Mouse (Mus musculus) CH12.LX (cell line): ENCODE measurements at regions not wholly inside any gene's neighbourhood (a gene's known extent, or its start where the extent isn't known, plus 50 kb on each side); places are given as distances from the start of the nearest gene placed in this dataset.

ENCODE experiments used
- BHLHE40 ChIP-seq: IDR thresholded peaks from 2 replicates; pipeline ENCODE4 v1.6.1; 2011; ENCODE audit warnings: mild to moderate bottlenecking, low read depth, low read length, improper control_type of control experiment
- CTCF ChIP-seq, 2 experiments: IDR thresholded peaks in 1 of 2; conservative IDR thresholded peaks in 1 of 2; 2 replicates each; pipeline ENCODE4 v1.5.1; 2011 to 2012; ENCODE audit warnings: low read depth in 2 of 2, low read length in 2 of 2, improper control_type of control experiment in 1 of 2, inconsistent platforms in 1 of 2, mild to moderate bottlenecking in 1 of 2, moderate library complexity in 1 of 2
- HCFC1 ChIP-seq: IDR thresholded peaks from 2 replicates; pipeline ENCODE4 v1.6.1; 2012; ENCODE audit warnings: low read depth, mild to moderate bottlenecking, inconsistent platforms, low read length, improper control_type of control experiment
- JUN ChIP-seq: IDR thresholded peaks from 2 replicates; pipeline ENCODE4 v1.6.1; 2011; ENCODE audit warnings: low read depth, mild to moderate bottlenecking, low read length, improper control_type of control experiment, moderate library complexity; ENCODE audit not compliant: insufficient read depth
- POLR2A ChIP-seq: IDR thresholded peaks from 2 replicates; pipeline ENCODE4 v1.6.1; 2011; ENCODE audit warnings: low read depth, mild to moderate bottlenecking, improper control_type of control experiment, low read length
- SIN3A ChIP-seq: IDR thresholded peaks from 2 replicates; pipeline ENCODE4 v1.6.1; 2012; ENCODE audit warnings: low read length, improper control_type of control experiment, inconsistent platforms
- USF1 ChIP-seq: IDR thresholded peaks from 2 replicates; pipeline ENCODE4 v1.6.1; 2014; ENCODE audit warnings: low read depth, mild to moderate bottlenecking, inconsistent platforms, low read length, improper control_type of control experiment

DNA sequence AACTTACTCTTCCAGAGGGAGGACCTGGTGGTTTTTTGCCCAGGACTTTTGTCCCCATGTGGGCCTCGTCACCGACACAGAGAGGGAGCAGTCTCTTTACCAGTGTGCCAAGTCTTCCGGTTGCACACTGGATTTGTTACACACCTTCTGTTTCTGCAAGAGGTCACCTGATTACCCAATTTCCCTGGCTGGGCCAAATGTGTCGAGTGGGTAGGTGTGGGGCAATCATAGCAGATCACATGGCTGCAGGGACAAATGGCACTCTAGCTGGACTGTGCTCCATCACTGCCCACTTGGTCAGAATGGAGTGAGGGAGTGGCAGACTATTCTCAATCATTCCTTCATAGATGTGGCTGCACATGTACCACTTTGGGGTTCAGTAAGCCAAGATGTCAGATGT lies 61.0 kb upstream of the Fstl4 start:
- no peak for TF ChIP-seq CTCF (conservative IDR thresholded peaks at IDR 0.05 in 1 of 2, IDR thresholded peaks at IDR 0.05 in 1 of 2; ENCODE audit: low read depth in 2 of 2, low read length in 2 of 2)
- no peak for TF ChIP-seq HCFC1
- TF ChIP-seq POLR2A, result no peak
- TF ChIP-seq USF1, result no peak
- no peak for TF ChIP-seq SIN3A
- TF ChIP-seq BHLHE40, result no peak
- no peak for TF ChIP-seq JUN
